Mouse (Mus musculus) colon, adult 2 months (tissue): ENCODE measurements around the gene Hpgd. TPM values are rescaled to one million over a fixed set of nuclear protein-coding genes. Genes with fewer than 3 reads are reported as not detected.

ENCODE experiments used
- polyA plus RNA-seq: library from polyadenylated mRNA; depleted of rRNA; stranded (reverse); fragments of >200 nt; gene quantifications from 2 replicates; pipeline ENCODE4 v1.2.3, GENCODE M21; 2012; rRNA removed

Hpgd gene
- polyA plus RNA-seq: 33.8 and 42.9 TPM in 2 replicates

DNA sequence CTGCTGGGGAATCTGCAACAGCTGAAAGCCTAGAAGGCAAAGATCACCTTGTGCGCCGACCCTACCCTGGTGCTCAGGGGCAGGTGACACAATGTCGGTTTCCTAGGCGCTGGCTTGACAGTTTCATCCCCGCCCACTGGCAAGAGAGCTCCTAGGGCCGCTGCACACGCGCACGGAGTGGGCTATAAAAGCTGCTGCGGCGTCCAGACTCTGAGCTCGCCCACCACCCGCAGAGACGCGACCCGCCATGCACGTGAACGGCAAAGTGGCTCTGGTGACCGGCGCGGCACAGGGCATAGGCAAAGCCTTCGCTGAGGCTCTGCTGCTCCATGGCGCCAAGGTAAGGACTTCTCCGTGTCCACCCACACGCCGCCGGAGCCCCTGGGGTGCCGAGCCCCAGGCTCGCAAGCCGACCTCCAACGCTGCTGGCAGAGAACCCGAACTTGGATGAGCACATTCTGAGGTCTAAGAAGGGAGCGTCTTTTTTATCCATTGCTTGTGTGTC lies at the start of gene Hpgd:
TSS of gene Hpgd (plus strand) at position 213 of the 505 bp plus-strand sequence.

